Mouse (Mus musculus): ENCODE measurements around the gene Lsp1. TPM values are rescaled to one million over a fixed set of nuclear protein-coding genes. Genes with fewer than 3 reads are reported as not detected.

Lsp1 gene
- total RNA-seq, 1 experiment = 13.7 TPM

- no peak overlapping the region for H3K27ac ChIP-seq (ENCODE audit: insufficient read depth, low read depth, low read length, poor library complexity, severe bottlenecking)
- no peaks in the 10 kb centered on the region for H3K9me3 ChIP-seq (ENCODE audit: control insufficient read depth, insufficient read depth, low read depth, low read length)
- H3K9ac ChIP-seq (ENCODE audit: insufficient read depth, low read depth, low read length, poor library complexity, severe bottlenecking) = no peak overlapping the region
- in situ Hi-C loops (cut with MboI; ENCODE audit: low sequenced_read_pairs in 2 of 2, unreplicated experiment in 2 of 2) = loop anchor here in 1 of 2 experiments (10.0 kb wide), 1 partner anchor 247 kb away; no protein-coding TSS in a partner anchor
- H3K4me3 ChIP-seq (ENCODE audit: insufficient read depth in 1 of 2, low read depth in 1 of 2, low read length in 2 of 2, poor library complexity in 1 of 2, severe bottlenecking in 1 of 2) = no peak overlapping the region
- no peaks in the 10 kb centered on the region for H3K36me3 ChIP-seq (ENCODE audit: control insufficient read depth, insufficient read depth, low read length, poor library complexity, severe bottlenecking)
- peak; percentile 69 for DNase-seq (ENCODE audit: low read depth, low spot score)
- no peak for TF ChIP-seq CHD2 (IDR thresholded peaks at IDR 0.05; ENCODE audit: low read depth, low read length)
- TF ChIP-seq MAFK (IDR thresholded peaks at IDR 0.05; ENCODE audit: insufficient read depth, low read depth, low read length) = no peak
- no peak for TF ChIP-seq ZNF384 (IDR thresholded peaks at IDR 0.05; ENCODE audit: low read depth, low read length)
- TF ChIP-seq ZC3H11A (IDR thresholded peaks at IDR 0.05; ENCODE audit: borderline replicate concordance, low read depth, low read length) = no peak
- TF ChIP-seq HCFC1 (IDR thresholded peaks at IDR 0.05; ENCODE audit: borderline replicate concordance, insufficient read depth, low read length) = no peak
- peaks cover 2 to 3% of the 10 kb centered on the region in 2 experiments; a peak in 2 of 4 replicates for H3K4me1 ChIP-seq (ENCODE audit: control insufficient read depth in 2 of 2, insufficient read depth in 2 of 2, low read length in 2 of 2, poor library complexity in 1 of 2)
Observed at GRCm38 (mm10) chr7:142428213-142428612, 32.4 kb upstream of the Lsp1 start.

DNA sequence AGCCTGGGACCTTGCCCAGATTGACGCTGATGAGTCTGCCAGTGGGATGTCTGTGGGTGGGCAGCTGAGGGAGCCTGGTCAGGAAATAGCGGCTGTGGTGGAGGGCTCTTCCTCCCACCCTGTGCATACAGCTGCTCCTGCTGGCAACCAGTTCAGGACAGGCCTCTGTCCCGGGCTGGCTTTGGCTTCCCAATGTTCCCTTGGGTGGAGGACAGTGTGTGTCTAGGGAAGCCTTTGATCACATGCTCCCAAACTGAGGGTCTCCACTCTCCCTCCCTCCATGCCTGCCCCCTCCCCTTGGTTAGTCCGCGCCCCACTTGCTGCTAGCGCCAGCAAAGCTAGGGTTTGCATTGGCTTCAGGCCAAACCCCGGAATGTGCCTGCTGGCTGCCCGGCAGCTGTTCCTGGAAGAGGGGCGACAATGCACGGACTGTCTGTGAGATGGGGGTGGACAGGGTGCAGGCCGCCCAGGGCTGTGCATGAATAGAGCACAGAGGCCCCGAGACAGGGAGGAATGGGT is 30.4 kb upstream of the Lsp1 start:
- Histone ChIP-seq H3K4me1 (ENCODE audit: control insufficient read depth in 2 of 2, insufficient read depth in 2 of 2, low read length in 2 of 2, poor library complexity in 1 of 2) (peaks cover 3 to 11% of the 10 kb centered on the region in 2 experiments; a peak in 2 of 4 replicates), H3K9me3 (ENCODE audit: control insufficient read depth, insufficient read depth, low read depth, low read length) (no peaks in the 10 kb centered on the region), H3K36me3 (ENCODE audit: control insufficient read depth, insufficient read depth, low read length, poor library complexity, severe bottlenecking) (no peaks in the 10 kb centered on the region), H3K4me3 (ENCODE audit: insufficient read depth in 1 of 2, low read depth in 1 of 2, low read length in 2 of 2, poor library complexity in 1 of 2, severe bottlenecking in 1 of 2) (no peak overlapping the region), H3K9ac (ENCODE audit: insufficient read depth, low read depth, low read length, poor library complexity, severe bottlenecking) (no peak overlapping the region), H3K27ac (ENCODE audit: insufficient read depth, low read depth, low read length, poor library complexity, severe bottlenecking) (no peak overlapping the region)
- in situ Hi-C loops (cut with MboI; ENCODE audit: low sequenced_read_pairs in 2 of 2, unreplicated experiment in 2 of 2) = loop anchor here in 1 of 2 experiments (10.0 kb wide), 1 partner anchor 95 kb away; no protein-coding TSS in a partner anchor
- no peak for TF ChIP-seq ZNF384 (IDR thresholded peaks at IDR 0.05; ENCODE audit: low read depth, low read length)
- no peak for TF ChIP-seq MAFK (IDR thresholded peaks at IDR 0.05; ENCODE audit: insufficient read depth, low read depth, low read length)
- TF ChIP-seq HCFC1 (IDR thresholded peaks at IDR 0.05; ENCODE audit: borderline replicate concordance, insufficient read depth, low read length) = no peak
- no peak for TF ChIP-seq ZC3H11A (IDR thresholded peaks at IDR 0.05; ENCODE audit: borderline replicate concordance, low read depth, low read length)
- no peak for TF ChIP-seq CHD2 (IDR thresholded peaks at IDR 0.05; ENCODE audit: low read depth, low read length)
- DNase-seq (ENCODE audit: low read depth, low spot score) = no peak

DNA sequence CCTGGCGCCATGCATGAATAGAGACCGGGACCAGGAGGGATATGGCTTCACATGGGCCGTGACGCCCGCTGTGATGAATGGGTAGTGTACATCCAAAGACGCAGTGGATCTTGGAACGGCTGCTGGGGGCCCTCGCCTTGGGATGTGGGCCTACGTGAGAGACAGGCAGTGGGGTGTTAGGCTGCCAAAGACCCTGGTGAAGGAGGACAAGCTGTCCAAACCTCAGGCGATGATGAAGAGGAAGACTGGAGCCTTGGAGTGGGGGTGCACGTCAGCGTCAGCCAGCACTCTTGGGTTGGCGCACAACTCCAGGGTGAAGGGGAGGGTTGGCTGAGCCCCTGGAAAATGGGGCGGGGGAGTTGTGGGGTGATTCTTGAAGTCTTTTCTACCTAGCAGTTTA is 29.5 kb upstream of the Lsp1 start:
- Histone ChIP-seq H3K9ac (ENCODE audit: insufficient read depth, low read depth, low read length, poor library complexity, severe bottlenecking) (no peak overlapping the region), H3K27ac (ENCODE audit: insufficient read depth, low read depth, low read length, poor library complexity, severe bottlenecking) (no peak overlapping the region), H3K36me3 (ENCODE audit: control insufficient read depth, insufficient read depth, low read length, poor library complexity, severe bottlenecking) (no peaks in the 10 kb centered on the region), H3K4me1 (ENCODE audit: control insufficient read depth in 2 of 2, insufficient read depth in 2 of 2, low read length in 2 of 2, poor library complexity in 1 of 2) (peaks cover 3 to 11% of the 10 kb centered on the region in 2 experiments; a peak in 2 of 4 replicates), H3K9me3 (ENCODE audit: control insufficient read depth, insufficient read depth, low read depth, low read length) (no peaks in the 10 kb centered on the region), H3K4me3 (ENCODE audit: insufficient read depth in 1 of 2, low read depth in 1 of 2, low read length in 2 of 2, poor library complexity in 1 of 2, severe bottlenecking in 1 of 2) (no peak overlapping the region)
- DNase-seq (ENCODE audit: low read depth, low spot score) = no peak
- in situ Hi-C loops (cut with MboI; ENCODE audit: low sequenced_read_pairs in 2 of 2, unreplicated experiment in 2 of 2) = loop anchor here in 1 of 2 experiments (10.0 kb wide), 1 partner anchor 96 kb away; no protein-coding TSS in a partner anchor
- TF ChIP-seq ZNF384 (IDR thresholded peaks at IDR 0.05; ENCODE audit: low read depth, low read length) = no peak
- TF ChIP-seq HCFC1 (IDR thresholded peaks at IDR 0.05; ENCODE audit: borderline replicate concordance, insufficient read depth, low read length) = no peak
- no peak for TF ChIP-seq ZC3H11A (IDR thresholded peaks at IDR 0.05; ENCODE audit: borderline replicate concordance, low read depth, low read length)
- TF ChIP-seq CHD2 (IDR thresholded peaks at IDR 0.05; ENCODE audit: low read depth, low read length) = no peak
- TF ChIP-seq MAFK (IDR thresholded peaks at IDR 0.05; ENCODE audit: insufficient read depth, low read depth, low read length) = no peak

DNA sequence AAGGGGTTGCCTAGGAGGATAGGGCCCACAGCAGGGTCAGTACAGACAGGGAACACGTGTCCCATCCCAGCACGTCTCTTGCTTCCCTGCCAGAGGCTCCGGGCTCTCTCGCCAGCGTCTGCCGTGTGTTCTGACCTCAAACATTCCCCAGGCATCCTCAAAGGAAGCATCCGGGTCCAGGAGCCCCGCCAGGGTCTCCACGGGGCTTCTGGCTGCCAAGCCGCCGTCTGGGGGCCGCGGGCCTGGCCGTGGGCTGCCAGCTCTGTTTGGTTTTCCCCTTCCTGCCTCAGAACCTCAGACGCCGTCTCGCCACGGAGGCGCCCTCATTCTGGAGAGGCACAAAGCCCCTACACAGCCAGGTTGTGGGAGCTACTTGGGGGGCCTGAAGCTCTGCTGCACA is 27.0 kb upstream of the Lsp1 start:
- Histone ChIP-seq H3K36me3 (ENCODE audit: control insufficient read depth, insufficient read depth, low read length, poor library complexity, severe bottlenecking) (no peaks in the 10 kb centered on the region), H3K27ac (ENCODE audit: insufficient read depth, low read depth, low read length, poor library complexity, severe bottlenecking) (no peak overlapping the region), H3K9ac (ENCODE audit: insufficient read depth, low read depth, low read length, poor library complexity, severe bottlenecking) (peak overlapping the region; percentile 55; the same call in 1 of the 2 replicates), H3K4me3 (ENCODE audit: insufficient read depth in 1 of 2, low read depth in 1 of 2, low read length in 2 of 2, poor library complexity in 1 of 2, severe bottlenecking in 1 of 2) (0 out of 4 replicates have a peak overlapping the region, but pooled peaks of 1 of the 2 experiments have one; percentile 36), H3K4me1 (ENCODE audit: control insufficient read depth in 2 of 2, insufficient read depth in 2 of 2, low read length in 2 of 2, poor library complexity in 1 of 2) (peaks cover 0 to 13% of the 10 kb centered on the region in 2 experiments; a peak in 2 of 4 replicates), H3K9me3 (ENCODE audit: control insufficient read depth, insufficient read depth, low read depth, low read length) (no peaks in the 10 kb centered on the region)
- DNase-seq (ENCODE audit: low read depth, low spot score) = no peak
- in situ Hi-C loops (cut with MboI; ENCODE audit: low sequenced_read_pairs in 2 of 2, unreplicated experiment in 2 of 2) = loop anchor here in 1 of 2 experiments (10.0 kb wide), 1 partner anchor 99 kb away; no protein-coding TSS in a partner anchor
- no peak for TF ChIP-seq MAFK (IDR thresholded peaks at IDR 0.05; ENCODE audit: insufficient read depth, low read depth, low read length)
- TF ChIP-seq ZC3H11A (IDR thresholded peaks at IDR 0.05; ENCODE audit: borderline replicate concordance, low read depth, low read length) = no peak
- TF ChIP-seq ZNF384 (IDR thresholded peaks at IDR 0.05; ENCODE audit: low read depth, low read length) = no peak
- TF ChIP-seq HCFC1 (IDR thresholded peaks at IDR 0.05; ENCODE audit: borderline replicate concordance, insufficient read depth, low read length) = no peak
- no peak for TF ChIP-seq CHD2 (IDR thresholded peaks at IDR 0.05; ENCODE audit: low read depth, low read length)

Measured in ES-E14 (cell line).